Mouse (Mus musculus) stomach, postnatal 0 days (tissue): ENCODE measurements around the gene Atad3a. TPM values are rescaled to one million over a fixed set of nuclear protein-coding genes. Genes with fewer than 3 reads are reported as not detected.

Experiments used
- ATAC-seq: fragments of 200-750 bp; cut with Nextera tagmentation; 2 replicates; pipeline ENCODE4 v1.8.0; 2017; ENCODE audit not compliant: low FRiP score, low TSS enrichment
- DNase-seq: peaks from one replicate; pipeline ENCODE4 v3.0.0-alpha.2; 2016; ENCODE audit warnings: low spot score
- H3K27ac ChIP-seq: fragments of 300-500 bp; sonication (generic); replicated peaks from 2 replicates; pipeline ENCODE4 v1.5.1; 2014; ENCODE audit warnings: mild to moderate bottlenecking, control low read depth
- H3K27me3 ChIP-seq: fragments of 300-500 bp; sonication (generic); 2 replicates; pipeline ENCODE4 v1.6.1; 2014; ENCODE audit warnings: low read length; ENCODE audit not compliant: control insufficient read depth, insufficient read depth
- H3K36me3 ChIP-seq: fragments of 300-500 bp; sonication (generic); 2 replicates; pipeline ENCODE4 v1.6.1; 2014; ENCODE audit warnings: low read length, mixed read lengths; ENCODE audit not compliant: control insufficient read depth, insufficient read depth
- H3K4me1 ChIP-seq: fragments of 300-500 bp; sonication (generic); replicated peaks from 2 replicates; pipeline ENCODE4 v1.6.1; 2014; ENCODE audit warnings: antibody characterized with exemption; ENCODE audit not compliant: control insufficient read depth, insufficient read depth
- H3K4me2 ChIP-seq: fragments of 300-500 bp; sonication (generic); replicated peaks from 2 replicates; pipeline ENCODE4 v1.6.1; 2014; ENCODE audit warnings: low read depth, mild to moderate bottlenecking, control low read depth, moderate library complexity
- H3K4me3 ChIP-seq: fragments of 300-500 bp; sonication (generic); 2 replicates; pipeline ENCODE4 v1.5.1; 2014; ENCODE audit warnings: low read depth, low read length, control low read depth
- H3K9ac ChIP-seq: fragments of 300-500 bp; sonication (generic); 2 replicates; pipeline ENCODE4 v1.6.1; 2014; ENCODE audit warnings: mild to moderate bottlenecking, low read length, control low read depth, mixed read lengths
- H3K9me3 ChIP-seq: fragments of 300-500 bp; sonication (generic); 2 replicates; pipeline ENCODE4 v1.6.1; 2016; ENCODE audit warnings: low read length; ENCODE audit not compliant: control insufficient read depth
- CTCF ChIP-seq: IDR thresholded peaks from 2 replicates; pipeline ENCODE4 v1.5.1; 2016; ENCODE audit warnings: antibody characterized with exemption, low read depth, mild to moderate bottlenecking, moderate library complexity
- EP300 ChIP-seq: optimal IDR thresholded peaks from 2 replicates; pipeline ENCODE3; 2016; ENCODE audit warnings: antibody characterized with exemption
- WGBS: fragments of 180-500 bp; shearing (Covaris S2); extraction: QIAGEN DNeasy Blood & Tissue Kit; methylation state at CpG from one replicate; pipeline ENCODE4 v1.1.7; 2014; 5-methylcytosine and 5-hydroxymethylcytosine counted together
- microRNA-seq: library from miRNA; unstranded; fragments of <30 nt; microRNA quantifications from one replicate; pipeline ENCODE4, GENCODE M21; 2016
- polyA plus RNA-seq: library from polyadenylated mRNA; unstranded; fragments of >200 nt; fragmentation: Nextera tagmentation; extraction: Ambion mirVana; gene quantifications from 2 replicates; pipeline ENCODE4 v1.2.1, GENCODE M21; 2015

Atad3a gene
- polyA plus RNA-seq, 1 experiment from 2014 or later, result 48.8 TPM

DNA sequence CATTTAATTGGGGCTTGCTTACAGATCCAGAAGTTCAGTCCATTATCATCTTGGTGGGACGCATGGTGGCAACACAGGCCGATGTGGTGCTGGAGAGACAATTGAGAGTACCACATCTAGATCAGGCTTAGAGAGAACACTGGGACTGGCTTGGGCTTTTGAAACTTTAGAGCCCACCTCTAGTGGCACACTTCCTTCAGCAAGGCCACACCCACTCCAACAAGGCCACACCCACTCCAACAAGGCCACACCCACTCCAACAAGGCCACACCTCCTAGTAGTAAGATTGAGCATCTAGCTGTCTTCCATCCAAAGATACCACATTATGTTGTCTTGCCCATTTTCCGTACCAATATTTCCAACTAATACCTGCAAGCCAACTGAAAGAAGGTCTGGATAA lies 68.5 kb downstream of the Atad3a start:
- TF ChIP-seq CTCF (no peak), EP300 (no peak)
- no peak overlapping the region for H3K9ac ChIP-seq
- no peak for ATAC-seq
- H3K4me1 ChIP-seq, result peaks cover 5% of the 10 kb centered on the region
- no peak overlapping the region for H3K4me3 ChIP-seq
- H3K4me2 ChIP-seq, result no peak overlapping the region
- H3K27ac ChIP-seq, result no peak overlapping the region
- no peaks in the 10 kb centered on the region for H3K9me3 ChIP-seq
- H3K27me3 ChIP-seq, result no peaks in the 10 kb centered on the region
- no peaks in the 10 kb centered on the region for H3K36me3 ChIP-seq
- no peak for DNase-seq
- 100% methylated on average over 3 of the region's 3 CpGs for WGBS

Small RNA genes within 50 kb of the gene (microRNA-seq; reads per million reads assigned to microRNA genes)
- gene Gm27743, result not detected

Other genes starting within 250 kb of the Atad3a start
- gene Nadk, start 198.7 kb downstream of the Atad3a start, polyA plus RNA-seq, result 75.2 and 78.4 TPM in 2 replicates
- gene Slc35e2, start 159.7 kb downstream of the Atad3a start, polyA plus RNA-seq, result 3.2 and 3.8 TPM in 2 replicates
- gene Cdk11b, start 136.2 kb downstream of the Atad3a start, polyA plus RNA-seq, result 39.5 and 46.9 TPM in 2 replicates
- not detected in 2 replicates for gene Gm10563, start 115.7 kb downstream of the Atad3a start, polyA plus RNA-seq
- gene Mmp23, start 107.7 kb downstream of the Atad3a start, polyA plus RNA-seq, result 87.9 and 89.3 TPM in 2 replicates
- 10.5 and 11.0 TPM in 2 replicates for gene Mib2, start 91.9 kb downstream of the Atad3a start, polyA plus RNA-seq
- 9.6 and 11.0 TPM in 2 replicates for gene Fndc10, start 66.8 kb downstream of the Atad3a start, polyA plus RNA-seq
- 152 and 153 TPM in 2 replicates for gene Ssu72, start 56.3 kb downstream of the Atad3a start, polyA plus RNA-seq
- 0.39 and 0.45 TPM in 2 replicates for gene Tmem240, start 26.3 kb downstream of the Atad3a start, polyA plus RNA-seq
- gene Vwa1, start 13.6 kb upstream of the Atad3a start, polyA plus RNA-seq, result 30.0 and 32.3 TPM in 2 replicates
- 0.13 and 0.27 TPM in 2 replicates for gene Tmem88b, start 24.8 kb upstream of the Atad3a start, polyA plus RNA-seq
- gene Ankrd65, start 29.3 kb upstream of the Atad3a start, polyA plus RNA-seq, result 0.10 and 0.13 TPM in 2 replicates
- 230 and 240 TPM in 2 replicates for gene Mrpl20, start 41.8 kb upstream of the Atad3a start, polyA plus RNA-seq
- 72.2 and 83.2 TPM in 2 replicates for gene Ccnl2, start 51.4 kb upstream of the Atad3a start, polyA plus RNA-seq
- gene Aurkaip1, start 70.2 kb upstream of the Atad3a start, polyA plus RNA-seq, result 129 and 133 TPM in 2 replicates
- gene Mxra8, start 78.6 kb upstream of the Atad3a start, polyA plus RNA-seq, result 79.4 and 88.4 TPM in 2 replicates
- 8.1 and 10.4 TPM in 2 replicates for gene Dvl1, start 86.3 kb upstream of the Atad3a start, polyA plus RNA-seq
- gene Tas1r3, start 102.3 kb upstream of the Atad3a start, polyA plus RNA-seq, result 0.11 and 0.28 TPM in 2 replicates
- 25.0 and 26.5 TPM in 2 replicates for gene Cptp, start 108.3 kb upstream of the Atad3a start, polyA plus RNA-seq
- gene Ints11, start 108.5 kb upstream of the Atad3a start, polyA plus RNA-seq, result 30.7 and 32.6 TPM in 2 replicates
- gene Pusl1, start 130.7 kb upstream of the Atad3a start, polyA plus RNA-seq, result 35.7 and 36.5 TPM in 2 replicates
- 9.7 and 10.2 TPM in 2 replicates for gene Acap3, start 130.7 kb upstream of the Atad3a start, polyA plus RNA-seq
- 72.8 and 75.5 TPM in 2 replicates for gene Ube2j2, start 182.7 kb upstream of the Atad3a start, polyA plus RNA-seq
- gene C1qtnf12, start 201.2 kb upstream of the Atad3a start, polyA plus RNA-seq, result 48.5 and 59.1 TPM in 2 replicates
- 9.0 and 9.4 TPM in 2 replicates for gene B3galt6, start 231.6 kb upstream of the Atad3a start, polyA plus RNA-seq
- gene Sdf4, start 231.8 kb upstream of the Atad3a start, polyA plus RNA-seq, result 129 and 137 TPM in 2 replicates